Mouse (Mus musculus): ENCODE measurements around the gene Ube2z.
"Not testable (repeated sequence)": the region's sequence is repeated elsewhere in the genome, so short reads cannot be mapped to it uniquely, and the experiment has no call there.

The Ube2z gene

GRCm38 (mm10) chr11:96065215-96065911 lies at the start of gene Ube2z:
Gene Ube2z (minus strand): TSS chr11:96065388.
- peak; percentile 98 to 99 for DNase-seq (ENCODE audit: low spot score in 2 of 2)

- no peak for DNase-seq (ENCODE audit: low spot score in 2 of 2)
Observed at GRCm38 (mm10) chr11:96114077-96114476, 48.9 kb upstream of the Ube2z start.

- no peak for DNase-seq (ENCODE audit: low spot score in 2 of 2)
Observed at GRCm38 (mm10) chr11:96111751-96112150, 46.6 kb upstream of the Ube2z start, which contains the start of gene Calcoco2. Gene Calcoco2 (minus strand): TSS chr11:96111964.

GRCm38 (mm10) chr11:96110950-96111349 lies 45.8 kb upstream of the Ube2z start:
- not testable (repeated sequence) for DNase-seq (ENCODE audit: low spot score in 2 of 2)

- DNase-seq (ENCODE audit: low spot score in 2 of 2) = no peak
Observed at GRCm38 (mm10) chr11:96108376-96108775, 43.2 kb upstream of the Ube2z start.

- peak; percentile 29 to 67 for DNase-seq (ENCODE audit: low spot score in 2 of 2)
Observed at GRCm38 (mm10) chr11:96093361-96093760, 28.2 kb upstream of the Ube2z start.

- no peak for DNase-seq (ENCODE audit: low spot score in 2 of 2)
Observed at GRCm38 (mm10) chr11:96092674-96093291, 27.6 kb upstream of the Ube2z start.

GRCm38 (mm10) chr11:96091073-96091472 lies 25.9 kb upstream of the Ube2z start:
- DNase-seq (ENCODE audit: low spot score in 2 of 2) = no peak

GRCm38 (mm10) chr11:96087981-96088380 lies 22.8 kb upstream of the Ube2z start:
- DNase-seq (ENCODE audit: low spot score in 2 of 2) = no peak

- DNase-seq (ENCODE audit: low spot score in 2 of 2) = no peak
Observed at GRCm38 (mm10) chr11:96082682-96083081, 17.5 kb upstream of the Ube2z start.

GRCm38 (mm10) chr11:96080736-96081135 lies 15.5 kb upstream of the Ube2z start:
- DNase-seq (ENCODE audit: low spot score in 2 of 2) = no peak

GRCm38 (mm10) chr11:96076221-96077105 lies 11.3 kb upstream of the Ube2z start:
- DNase-seq (ENCODE audit: low spot score in 2 of 2) = no peak

GRCm38 (mm10) chr11:96075509-96076220 lies 10.5 kb upstream of the Ube2z start, which contains the start of gene Atp5g1:
Gene Atp5g1 (minus strand): TSS chr11:96075670.
- DNase-seq (ENCODE audit: low spot score in 2 of 2) = peak; percentile 97 to 99

- no peak for DNase-seq (ENCODE audit: low spot score in 2 of 2)
Observed at GRCm38 (mm10) chr11:96075177-96075508, 10.0 kb upstream of the Ube2z start.

- no peak for DNase-seq (ENCODE audit: low spot score in 2 of 2)
Observed at GRCm38 (mm10) chr11:96074351-96075176, 9.4 kb upstream of the Ube2z start.

GRCm38 (mm10) chr11:96073295-96073993 lies 8.3 kb upstream of the Ube2z start:
- no peak for DNase-seq (ENCODE audit: low spot score in 2 of 2)

- no peak for DNase-seq (ENCODE audit: low spot score in 2 of 2)
Observed at GRCm38 (mm10) chr11:96071013-96071412, 5.8 kb upstream of the Ube2z start.

GRCm38 (mm10) chr11:96070353-96070752 lies 5.2 kb upstream of the Ube2z start:
- no peak for DNase-seq (ENCODE audit: low spot score in 2 of 2)

- no peak for DNase-seq (ENCODE audit: low spot score in 2 of 2)
Observed at GRCm38 (mm10) chr11:96068231-96068630, 3.0 kb upstream of the Ube2z start.

GRCm38 (mm10) chr11:96064521-96065214 lies 520 bp downstream of the Ube2z start:
- DNase-seq (ENCODE audit: low spot score in 2 of 2) = peak in 1 of 2 experiments; percentile 26
